Mouse (Mus musculus) left cerebral cortex, postnatal 25 days (tissue): ENCODE measurements around the gene Abhd14b. TPM values are rescaled to one million over a fixed set of nuclear protein-coding genes. Genes with fewer than 3 reads are reported as not detected.

Experiments
- DNase-seq, 2 experiments: peaks; one replicate each; pipeline ENCODE4 v3.0.0; 2022; ENCODE audit warnings: low spot score in 2 of 2, mixed read lengths in 1 of 2
- intact Hi-C: fragments of 180-260 bp; cut with DNase I; formaldehyde crosslinking; loops from one replicate; pipeline ENCODE4 v1.15.1; 2025
- total RNA-seq, 2 experiments: library from RNA; stranded (reverse); gene quantifications; 2 replicates each; pipeline ENCODE4 v1.2.3; 2021

Abhd14b gene
- total RNA-seq, 2 experiments from 2014 or later: 8.3 to 9.7 TPM

DNA sequence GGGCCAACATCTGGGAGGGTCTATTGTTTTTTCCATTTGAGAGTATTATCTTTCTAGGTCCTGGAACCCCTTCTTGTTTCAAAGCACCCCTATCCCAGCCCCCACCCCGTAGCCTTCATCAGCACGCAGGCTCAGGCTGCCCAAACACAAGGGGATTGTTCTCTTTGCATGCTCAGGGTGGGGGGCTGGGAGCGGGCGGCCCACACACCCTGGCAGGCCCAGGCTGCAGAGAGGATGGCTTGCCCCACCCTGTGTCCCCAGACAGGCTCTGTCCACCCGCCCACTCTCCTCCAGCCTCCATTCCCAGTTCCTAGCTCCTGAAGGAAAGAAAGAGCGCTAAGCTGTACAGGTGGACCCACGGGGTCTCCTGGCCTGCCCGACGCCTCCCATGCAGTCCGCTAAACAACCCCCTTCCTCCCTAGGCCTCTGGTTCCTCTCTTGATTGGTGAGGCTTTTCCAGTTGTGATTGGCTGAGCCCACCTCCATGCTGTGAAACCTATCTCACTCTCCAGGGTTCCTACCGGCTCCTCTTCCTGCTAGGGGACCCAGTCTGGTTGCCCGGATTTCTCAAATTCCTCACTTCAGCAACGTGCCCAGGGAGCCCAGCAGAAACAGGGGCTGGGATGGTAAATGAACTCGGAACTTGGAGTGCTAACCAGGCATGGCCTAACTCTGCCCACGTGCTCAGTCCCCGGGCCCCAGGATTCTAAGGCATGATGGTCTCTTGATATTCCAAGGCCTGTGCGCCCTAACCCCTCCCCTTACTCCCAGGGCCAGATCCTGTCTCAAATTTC lies 7.8 kb downstream of the Abhd14b start:
- intact Hi-C loops: no loop called here
- peak; percentile 43 to 69 for DNase-seq

DNA sequence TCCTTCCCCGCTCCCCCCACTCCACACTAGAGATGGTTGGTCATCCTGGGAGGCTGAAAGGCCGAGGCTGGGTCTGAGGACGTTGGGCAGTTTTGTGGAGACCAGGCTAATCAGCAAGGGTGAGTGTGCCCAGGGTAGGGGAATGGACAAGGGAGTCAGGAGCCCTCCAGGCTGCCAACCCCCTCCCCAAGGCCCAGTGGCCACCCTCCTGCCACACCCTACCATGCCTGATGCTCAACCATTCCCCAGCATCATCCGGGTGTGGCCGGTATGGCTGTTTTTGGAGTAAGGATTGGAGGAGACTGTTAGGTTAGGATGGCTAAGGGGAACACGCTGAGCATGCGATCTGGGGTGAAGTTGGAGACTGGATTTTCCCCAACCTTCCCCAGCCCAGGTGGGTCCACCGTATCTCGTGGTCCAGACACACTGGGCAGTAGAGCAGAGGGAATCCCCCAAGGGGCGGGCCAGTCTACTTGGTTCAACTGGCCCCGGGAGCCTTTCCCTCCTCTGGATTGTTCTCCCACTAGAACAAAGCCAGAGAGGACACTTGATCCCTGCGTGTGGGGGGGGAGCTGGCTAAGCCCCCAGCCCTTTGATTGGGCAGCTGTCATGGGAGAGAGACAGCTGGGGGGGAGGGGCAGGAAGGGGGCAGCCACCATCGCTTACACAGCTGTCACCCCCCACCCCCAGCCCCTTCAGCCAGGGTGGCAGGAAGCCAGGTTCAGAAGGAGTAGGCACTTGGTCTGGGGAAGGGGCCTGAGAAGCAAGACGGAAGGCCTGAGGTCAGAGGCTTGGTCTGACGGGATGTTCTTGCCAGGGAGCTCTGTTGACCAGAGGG lies 9.3 kb downstream of the Abhd14b start:
- intact Hi-C loops: no loop called here
- no peak for DNase-seq

GRCm38 (mm10) chr9:106457163-106457559 lies 9.9 kb downstream of the Abhd14b start:
- intact Hi-C loops: no loop called here
- DNase-seq: no peak

DNA sequence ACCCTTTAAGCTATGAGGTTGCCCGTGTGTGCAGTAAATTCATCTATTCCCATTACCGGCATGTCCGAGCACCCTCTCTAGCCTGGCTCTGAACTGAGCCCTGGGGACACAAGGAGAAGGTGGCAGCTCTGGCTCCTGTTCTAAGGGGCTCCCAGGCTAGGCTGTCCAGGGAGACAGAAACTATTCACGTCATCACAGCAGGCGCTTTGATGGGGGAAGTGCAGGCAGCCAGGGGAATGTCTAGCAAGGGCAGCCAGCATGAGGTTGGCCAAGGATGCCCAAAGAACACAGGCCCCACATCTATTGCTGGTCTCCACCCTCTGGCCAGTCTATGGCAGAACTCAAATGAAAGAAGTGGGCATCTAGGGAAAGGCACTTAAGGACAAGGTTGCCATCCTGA lies 10.7 kb downstream of the Abhd14b start:
- DNase-seq: no peak
- intact Hi-C loops: no loop called here

- intact Hi-C loops: no loop called here
- peak in 1 of 2 experiments; percentile 55 for DNase-seq
Measured at GRCm38 (mm10) chr9:106459946-106460345, 12.7 kb downstream of the Abhd14b start.

DNA sequence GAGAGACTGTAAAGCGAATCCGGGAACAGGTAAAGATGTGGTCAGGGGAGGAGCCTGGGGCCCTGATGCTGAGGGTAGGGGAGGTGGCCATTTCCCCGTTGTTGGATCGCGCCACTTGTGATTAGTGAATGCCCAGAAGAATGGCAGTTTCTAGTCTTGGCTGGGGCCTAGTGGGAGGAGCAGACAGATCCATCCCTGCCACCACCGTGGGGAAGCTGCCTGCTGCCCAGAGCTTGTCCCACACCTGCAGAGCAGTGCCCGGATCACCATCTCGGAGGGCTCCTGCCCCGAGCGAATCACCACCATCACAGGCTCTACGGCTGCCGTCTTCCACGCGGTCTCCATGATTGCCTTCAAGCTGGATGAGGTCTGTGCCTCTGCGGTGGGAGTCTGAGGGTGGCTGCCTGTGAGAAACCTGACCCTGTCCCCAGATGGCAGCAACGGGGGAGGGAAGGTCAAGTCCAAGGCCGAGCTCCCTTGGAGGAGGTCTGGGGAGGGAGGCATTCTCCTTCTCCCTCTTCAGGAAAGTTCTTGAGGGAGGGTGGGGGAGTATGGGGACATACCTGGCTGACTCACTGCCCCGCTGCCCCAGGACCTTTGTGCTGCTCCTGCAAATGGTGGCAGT lies 13.3 kb downstream of the Abhd14b start:
- no peak for DNase-seq
- intact Hi-C loops: no loop called here

DNA sequence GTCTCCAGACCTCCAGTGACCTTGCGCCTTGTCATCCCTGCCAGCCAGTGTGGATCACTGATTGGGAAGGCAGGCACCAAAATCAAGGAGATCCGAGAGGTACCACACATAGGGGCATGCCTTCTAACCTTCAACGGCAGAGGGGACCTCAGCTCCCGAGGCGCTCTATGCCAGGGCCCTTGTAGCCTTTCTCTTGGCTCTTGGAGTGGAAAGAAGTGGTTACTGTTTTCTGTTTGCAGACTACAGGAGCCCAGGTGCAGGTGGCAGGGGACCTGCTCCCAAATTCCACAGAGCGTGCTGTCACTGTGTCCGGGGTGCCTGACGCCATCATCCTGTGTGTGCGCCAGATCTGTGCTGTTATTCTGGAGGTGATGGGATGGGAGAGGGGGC lies 13.8 kb downstream of the Abhd14b start:
- intact Hi-C loops: no loop called here
- no peak for DNase-seq

GRCm38 (mm10) chr9:106461641-106462429 lies 14.6 kb downstream of the Abhd14b start:
- no peak for DNase-seq
- intact Hi-C loops: no loop called here

DNA sequence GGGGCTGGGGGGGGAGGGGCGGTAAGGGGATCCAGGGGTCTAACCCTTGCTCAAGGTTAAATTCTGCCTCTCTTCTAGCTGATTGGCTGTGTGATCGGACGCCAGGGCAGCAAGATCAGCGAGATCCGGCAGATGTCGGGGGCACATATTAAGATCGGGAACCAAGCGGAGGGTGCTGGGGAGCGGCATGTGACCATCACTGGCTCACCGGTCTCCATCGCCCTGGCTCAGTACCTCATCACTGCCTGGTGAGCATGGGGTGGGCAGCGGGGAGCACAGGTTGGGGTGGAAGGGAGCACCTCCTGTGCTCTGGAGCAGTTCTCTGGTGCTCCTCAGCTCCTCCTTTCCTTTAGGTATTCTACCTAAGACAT lies 15.2 kb downstream of the Abhd14b start:
- intact Hi-C loops: no loop called here

DNA sequence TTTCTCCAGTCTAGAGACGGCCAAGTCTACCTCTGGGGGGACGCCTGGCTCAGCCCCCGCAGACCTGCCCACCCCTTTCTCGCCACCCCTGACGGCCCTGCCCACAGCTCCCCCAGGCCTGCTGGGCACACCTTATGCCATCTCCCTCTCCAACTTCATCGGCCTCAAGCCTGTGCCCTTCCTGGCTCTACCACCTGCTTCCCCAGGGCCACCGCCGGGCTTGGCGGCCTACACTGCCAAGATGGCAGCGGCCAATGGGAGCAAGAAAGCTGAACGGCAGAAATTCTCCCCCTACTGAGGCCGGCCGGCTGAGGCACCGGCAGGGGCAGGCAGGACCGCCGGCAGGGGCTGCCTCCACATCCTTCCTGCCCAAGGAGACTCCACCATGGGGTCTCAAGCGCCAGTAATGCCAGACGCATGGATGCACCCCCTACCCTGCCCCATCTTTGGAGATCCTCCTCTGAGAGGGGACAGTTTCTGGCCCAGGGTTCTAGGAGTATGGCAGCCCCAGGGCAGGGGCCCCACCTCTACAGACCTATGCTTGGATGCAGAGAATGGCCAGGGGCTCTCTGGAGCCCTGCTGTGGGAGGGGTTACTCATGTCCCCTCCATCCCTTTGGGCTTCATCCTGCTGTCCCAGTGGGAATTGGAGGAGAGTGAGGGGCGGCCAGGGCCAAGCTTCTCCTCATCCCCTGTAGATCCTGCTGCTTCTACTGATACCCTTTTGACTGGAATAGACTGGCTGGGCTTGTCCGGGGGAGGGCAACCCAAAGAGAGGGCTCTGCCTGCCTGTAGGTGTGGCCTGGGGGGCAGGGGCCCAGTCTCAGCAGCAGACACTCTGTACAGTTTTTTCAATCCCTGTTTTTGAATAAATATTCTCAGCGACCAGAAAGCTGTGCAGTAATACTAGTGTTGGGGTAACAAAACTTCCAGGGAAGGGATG lies 16.1 kb downstream of the Abhd14b start:
- intact Hi-C loops: no loop called here

More for the DNA sequence above, 15.2 kb downstream of the Abhd14b start:
- no peak for DNase-seq

DNA sequence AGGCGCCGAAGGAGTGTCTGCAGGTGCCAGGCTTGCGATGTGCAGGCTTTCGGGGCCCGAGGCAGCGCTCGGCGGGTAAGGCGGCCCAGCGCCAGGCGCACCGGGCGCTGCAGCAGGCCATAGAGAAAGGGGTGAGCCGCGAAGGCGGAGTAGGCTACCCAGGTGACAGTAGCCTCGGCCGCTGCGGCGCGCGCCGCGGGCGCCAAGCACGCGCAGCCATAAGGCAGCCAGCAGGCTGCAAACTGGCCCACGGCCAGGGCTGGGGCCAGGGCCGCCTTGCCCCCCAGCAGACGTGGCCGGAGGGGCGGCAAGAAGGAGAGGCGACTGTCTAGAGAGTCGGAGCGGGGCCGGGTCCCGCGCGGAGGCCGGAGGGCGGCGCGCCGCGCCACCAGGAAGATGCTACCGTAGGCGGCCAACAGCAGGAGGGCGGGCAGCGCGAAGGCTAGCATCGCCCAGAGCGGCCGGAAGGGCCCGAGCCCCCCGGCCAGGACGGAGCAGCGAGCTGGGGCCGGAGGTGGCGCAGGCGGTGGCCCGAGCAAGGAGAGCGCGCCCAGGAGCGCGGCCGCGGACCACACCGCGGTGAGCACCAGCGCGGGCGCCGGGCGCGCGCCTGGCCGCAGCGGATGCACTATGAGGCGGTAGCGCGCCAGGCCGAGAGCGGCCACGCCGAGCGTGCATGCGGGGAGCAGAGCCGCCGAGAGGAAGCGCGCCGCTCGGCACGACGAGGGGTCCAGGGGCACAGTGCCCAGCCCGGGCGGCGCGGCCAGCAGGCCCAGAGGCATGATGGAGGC lies 17.7 kb downstream of the Abhd14b start:
- DNase-seq: peak; percentile 78 to 85
- intact Hi-C loops: no loop called here

More for the DNA sequence above, 16.1 kb downstream of the Abhd14b start:
- no peak for DNase-seq

GRCm38 (mm10) chr9:106465571-106466200 lies 18.4 kb downstream of the Abhd14b start, which contains the start of gene Gpr62:
Gpr62 (minus strand) TSS chr9:106465938.
- intact Hi-C loops: no loop called here
- DNase-seq: peak in 1 of 2 experiments; percentile 57

DNA sequence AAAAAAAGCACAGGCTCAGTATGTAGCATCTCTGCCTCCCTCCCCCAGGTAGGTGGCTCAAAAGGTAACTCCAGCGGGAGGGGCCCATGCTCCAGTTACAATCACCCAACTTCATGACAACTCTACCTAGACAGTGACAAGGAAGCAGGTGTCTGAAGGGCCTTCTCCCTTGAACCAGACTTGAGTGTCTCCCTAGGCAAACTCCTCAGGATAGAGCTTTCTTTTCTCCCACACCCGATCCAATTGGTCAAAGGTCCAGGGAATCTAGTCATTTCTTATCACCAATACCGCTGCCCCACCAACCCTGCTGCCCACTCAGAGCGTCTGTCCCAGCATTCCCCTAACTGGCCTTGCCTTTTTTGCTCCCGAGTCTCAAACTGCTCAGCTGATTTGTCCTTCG lies 19.5 kb downstream of the Abhd14b start:
- DNase-seq: no peak
- intact Hi-C loops: no loop called here

- DNase-seq: no peak
- intact Hi-C loops: no loop called here
Measured at GRCm38 (mm10) chr9:106467746-106468145, 20.5 kb downstream of the Abhd14b start.

DNA sequence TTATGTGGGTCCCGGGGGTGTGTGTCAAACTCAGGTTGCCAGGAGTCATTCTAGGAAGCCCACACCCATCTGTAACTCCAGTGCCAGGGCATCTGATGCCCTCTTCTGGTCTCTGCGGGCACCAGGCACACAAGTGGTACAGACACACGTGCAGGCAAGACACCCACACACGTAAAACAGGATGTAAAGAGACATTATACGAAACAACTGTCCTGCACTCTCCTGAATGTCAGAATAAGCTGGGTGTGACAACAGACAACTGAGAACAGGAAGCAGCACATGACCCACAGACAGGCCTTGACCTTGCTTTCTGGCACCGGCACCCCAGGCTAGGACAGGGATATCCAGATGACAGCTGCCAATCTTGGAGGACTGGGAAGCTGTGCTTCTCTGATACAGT lies 22.1 kb downstream of the Abhd14b start:
- intact Hi-C loops: no loop called here
- no peak for DNase-seq

DNA sequence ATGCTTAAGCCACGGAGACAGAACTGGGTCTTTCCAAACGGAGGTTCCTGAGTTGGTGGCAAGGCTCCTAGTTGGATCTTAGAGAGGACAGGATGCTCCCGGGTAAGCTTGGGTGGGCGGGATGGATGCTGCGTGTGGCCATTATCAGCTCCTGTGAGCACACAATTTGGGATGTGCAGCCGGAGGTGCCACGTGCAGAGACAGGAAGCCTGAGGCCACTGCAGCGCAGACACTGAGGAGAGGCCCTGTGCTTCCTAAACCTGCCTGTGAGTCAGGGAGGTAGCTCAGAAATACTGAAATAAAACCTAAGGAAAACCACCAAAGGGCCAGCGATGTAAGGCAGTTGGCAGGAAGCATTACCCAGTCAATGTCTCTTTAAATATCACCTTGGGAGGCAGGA lies 22.5 kb downstream of the Abhd14b start:
- intact Hi-C loops: no loop called here
- no peak for DNase-seq

DNA sequence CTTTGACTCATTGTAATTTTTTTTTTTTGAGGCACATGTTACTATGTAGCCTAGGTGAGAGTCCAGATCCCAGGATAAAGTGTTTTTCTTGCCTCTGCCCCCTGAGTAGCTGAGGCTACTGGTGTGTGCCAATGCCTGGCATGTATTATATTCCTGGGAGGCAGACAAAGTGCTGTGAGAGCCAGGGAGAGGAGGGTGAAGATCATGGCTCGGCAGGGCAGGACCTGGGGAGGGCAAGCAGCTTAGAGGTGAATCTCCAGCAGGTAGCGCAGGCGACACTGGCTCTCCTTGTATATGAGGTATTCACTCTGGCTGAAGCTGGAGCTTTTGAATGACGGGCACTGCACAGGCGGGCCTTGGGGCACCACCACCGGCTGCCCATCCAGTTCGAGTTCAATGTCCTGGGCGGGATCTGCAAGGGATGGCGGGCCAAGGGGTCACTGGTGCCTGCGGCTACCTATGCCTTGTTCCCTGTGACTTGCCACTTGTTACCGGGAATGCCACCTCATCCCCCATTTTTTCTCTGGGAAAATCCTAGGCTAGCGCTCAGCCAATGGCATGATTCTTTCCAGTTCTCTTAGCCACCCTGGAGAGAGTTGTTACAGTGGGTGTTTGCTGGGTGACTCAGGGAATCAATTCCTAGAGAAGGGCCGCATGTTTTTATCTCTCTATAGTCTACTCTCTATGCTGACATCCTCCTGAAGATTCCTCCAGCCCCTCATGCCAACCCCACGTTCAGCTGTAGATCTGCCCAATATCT lies 23.9 kb downstream of the Abhd14b start:
- intact Hi-C loops: no loop called here
- peak in 1 of 2 experiments; percentile 50 for DNase-seq
